Mouse (Mus musculus): Measurements from ENCODE around the gene Cdc6.

- no peak for TF ChIP-seq GATA1 (IDR thresholded peaks at IDR 0.05; ENCODE audit: low read length)
- TF ChIP-seq TAL1 (IDR thresholded peaks at IDR 0.05; ENCODE audit: low read length): no peak
These were observed 25.6 kb downstream of the Cdc6 start for GRCm38 (mm10) chr11:98933151-98933550.

Measured in erythroblast, embryonic 14.5 days (primary cell).